Mouse (Mus musculus) retina, embryonic 14.5 days (tissue): ENCODE results near the gene Sox6.
A peak's percentile ranks its signal among the peaks of the same experiment; 100 is the strongest.

Source experiments
- DNase-seq: peaks from one replicate; pipeline ENCODE4 v3.0.0-alpha.2; 2015; ENCODE audit warnings: low spot score

The Sox6 gene

DNA sequence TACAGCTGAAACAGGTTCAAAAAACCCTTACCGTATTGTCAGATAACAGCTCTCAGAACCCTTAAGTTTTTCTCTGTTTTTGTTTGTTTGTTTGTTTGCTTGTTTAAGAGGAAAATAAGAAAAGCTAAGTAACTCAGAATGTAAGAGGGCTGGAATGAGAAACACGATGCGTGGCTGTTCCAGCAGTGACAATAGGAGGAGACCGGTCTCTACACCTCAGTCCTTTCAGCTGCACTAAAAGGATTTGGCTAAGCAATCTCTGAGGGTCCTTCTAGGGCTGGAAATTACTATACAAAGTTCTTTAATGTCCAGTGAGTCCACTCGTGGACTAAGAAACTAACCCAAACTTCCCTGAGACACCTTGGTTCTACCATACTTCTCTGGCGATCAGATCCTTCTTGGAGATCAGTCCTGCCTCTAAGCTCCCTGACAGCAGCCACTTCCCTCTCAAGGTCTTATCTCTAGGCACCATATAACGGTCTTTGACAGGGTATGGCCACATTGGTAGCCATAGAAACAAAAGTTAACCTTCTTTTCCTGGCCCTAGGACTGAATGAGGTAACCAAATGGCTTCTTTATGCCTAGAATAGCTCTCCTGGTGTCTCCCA lies 488.3 kb downstream of the Sox6 start:
- no peak for DNase-seq

GRCm38 (mm10) chr7:115549670-115550069 lies 488.9 kb downstream of the Sox6 start:
- no peak for DNase-seq

DNA sequence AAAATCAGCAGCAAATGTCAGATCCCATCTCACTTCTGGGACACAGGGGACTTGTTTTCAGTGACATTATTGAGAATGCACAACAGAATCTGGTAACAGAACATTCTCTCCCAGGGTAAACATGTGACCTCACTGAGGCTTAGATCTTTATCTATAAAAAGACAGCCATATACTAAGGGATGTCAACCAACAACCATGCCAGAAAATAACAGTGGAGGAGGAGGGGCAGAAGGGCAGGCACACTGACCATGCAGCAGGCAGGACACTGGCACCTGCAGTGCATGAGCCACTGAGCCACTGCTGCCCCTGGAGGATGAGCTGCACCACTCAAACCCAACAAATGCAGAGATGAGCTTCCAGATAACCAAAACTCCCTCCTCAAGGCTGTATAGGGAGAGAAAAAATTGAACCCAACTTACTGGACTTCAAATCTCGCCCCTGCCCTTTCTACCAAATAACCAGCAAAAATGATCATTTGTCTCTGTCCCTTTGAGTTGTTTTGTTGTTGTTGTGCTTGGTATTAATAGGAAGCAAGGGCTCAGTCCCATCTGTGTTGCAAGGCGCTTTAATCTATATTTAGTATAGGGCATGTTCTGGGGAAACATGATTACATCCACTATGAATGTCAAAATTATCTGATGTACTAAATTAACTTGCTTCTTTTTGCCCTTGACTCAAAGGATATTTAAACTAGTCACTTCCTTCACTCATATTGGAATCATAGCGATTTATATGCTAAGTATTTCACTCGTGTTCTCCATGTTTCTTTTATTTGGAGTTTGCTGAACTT lies 492.8 kb downstream of the Sox6 start:
- DNase-seq = no peak

- DNase-seq = no peak
These were observed 495.0 kb downstream of the Sox6 start for GRCm38 (mm10) chr7:115543596-115543995.

DNA sequence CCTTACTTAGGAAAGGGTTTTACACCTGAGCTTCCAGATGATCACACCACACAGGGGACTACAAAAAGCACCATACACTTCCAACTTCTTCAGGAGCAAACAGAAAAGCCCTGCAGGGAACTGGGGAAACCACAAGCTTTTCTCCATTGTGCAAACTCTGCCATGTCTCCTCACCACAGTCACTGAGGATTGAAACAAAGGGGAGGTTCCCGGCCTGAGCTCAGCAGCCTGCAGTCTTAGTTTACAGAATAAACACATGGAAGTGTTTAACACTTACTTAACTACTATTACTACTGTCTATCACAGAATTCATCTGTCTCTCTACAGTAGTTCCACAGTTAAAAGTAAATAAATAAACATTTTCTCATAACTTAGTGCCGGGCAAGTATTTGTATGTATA lies 498.3 kb downstream of the Sox6 start:
- DNase-seq = no peak

GRCm38 (mm10) chr7:115539003-115539402 lies 499.6 kb downstream of the Sox6 start:
- no peak for DNase-seq

DNA sequence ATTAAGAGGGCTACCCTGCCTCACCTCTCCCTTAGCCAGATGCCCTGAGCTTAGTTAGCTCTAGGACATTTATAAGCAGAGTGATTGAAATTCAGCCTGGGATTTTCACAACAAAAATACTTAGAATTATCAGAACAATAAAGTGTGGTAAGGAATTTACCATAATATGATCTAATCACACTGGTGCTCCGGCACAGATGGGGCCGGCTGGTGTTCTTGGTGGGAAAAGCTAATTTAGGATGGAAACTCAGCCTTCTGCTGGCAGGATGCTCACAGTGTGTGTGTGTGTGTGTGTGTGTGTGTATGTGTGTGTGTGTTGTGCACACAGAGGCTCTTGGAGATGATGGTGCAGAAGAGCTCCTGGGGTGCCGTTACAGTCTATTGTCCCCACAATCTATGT lies 501.0 kb downstream of the Sox6 start:
- DNase-seq = no peak

DNA sequence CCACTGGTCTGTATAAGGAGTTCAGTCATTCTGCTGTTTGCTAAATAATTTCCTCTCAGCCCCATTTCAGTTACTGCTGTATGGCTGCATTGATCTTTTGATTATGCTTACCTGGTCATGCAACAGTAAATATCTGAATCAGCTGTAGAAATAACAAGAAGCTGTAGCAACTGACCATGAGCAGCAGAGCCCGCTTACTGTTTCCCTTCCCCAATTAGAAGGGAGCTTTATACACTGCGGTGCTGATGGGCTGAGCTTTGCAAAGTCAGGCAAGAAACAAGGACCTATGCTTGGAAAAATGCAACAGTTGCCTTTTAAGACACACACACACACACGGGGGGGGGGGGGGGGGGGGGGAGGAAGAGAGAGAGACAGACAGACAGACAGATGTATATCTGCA lies 502.1 kb downstream of the Sox6 start:
- DNase-seq = no peak

DNA sequence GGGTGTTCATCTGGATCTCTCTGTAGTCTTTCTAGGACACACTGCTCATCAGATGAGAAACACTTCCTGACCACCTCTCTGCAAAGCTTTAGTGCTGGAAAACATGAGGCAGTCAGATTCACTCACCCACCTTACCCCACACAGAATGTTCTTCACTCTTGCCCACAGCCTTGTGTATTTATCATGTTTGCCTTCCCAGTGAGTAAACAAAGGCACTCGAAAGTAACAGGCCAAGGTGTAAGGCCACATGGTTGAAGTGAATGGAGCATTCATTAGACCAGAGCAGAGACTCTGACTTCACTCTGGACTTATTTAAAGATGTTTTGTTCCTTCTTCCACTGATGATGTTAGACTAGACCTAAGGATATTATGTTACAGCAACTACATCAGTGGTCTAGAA lies 506.7 kb downstream of the Sox6 start:
- no peak for DNase-seq

- no peak for DNase-seq
These were observed 507.4 kb downstream of the Sox6 start for GRCm38 (mm10) chr7:115531217-115531616.

DNA sequence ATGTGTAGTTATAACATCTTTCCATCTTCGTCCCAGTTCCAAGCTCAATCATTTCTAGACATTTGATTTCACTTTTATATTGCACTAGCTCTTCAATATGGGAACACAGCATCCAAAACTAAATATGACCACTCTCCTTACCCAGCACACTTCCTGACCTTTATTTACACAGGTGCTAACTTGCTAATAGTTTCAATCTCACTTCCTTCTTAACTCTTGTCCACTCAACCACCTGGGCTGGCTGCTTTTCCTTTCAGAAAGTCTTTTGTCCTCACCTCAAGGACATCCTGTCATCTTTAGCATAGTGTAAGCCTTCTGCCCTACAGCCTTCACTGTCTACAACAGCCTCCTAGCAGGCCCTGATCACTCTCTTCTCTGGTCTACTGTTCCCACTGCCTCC lies 520.9 kb downstream of the Sox6 start:
- no peak for DNase-seq

GRCm38 (mm10) chr7:115513681-115514080 lies 524.9 kb downstream of the Sox6 start:
- DNase-seq = peak; percentile 72

GRCm38 (mm10) chr7:115511777-115512176 lies 526.8 kb downstream of the Sox6 start:
- peak; percentile 21 for DNase-seq

- no peak for DNase-seq
These were observed 527.5 kb downstream of the Sox6 start for GRCm38 (mm10) chr7:115511091-115511490.

- DNase-seq = no peak
These were observed 528.6 kb downstream of the Sox6 start for GRCm38 (mm10) chr7:115510045-115510444.

DNA sequence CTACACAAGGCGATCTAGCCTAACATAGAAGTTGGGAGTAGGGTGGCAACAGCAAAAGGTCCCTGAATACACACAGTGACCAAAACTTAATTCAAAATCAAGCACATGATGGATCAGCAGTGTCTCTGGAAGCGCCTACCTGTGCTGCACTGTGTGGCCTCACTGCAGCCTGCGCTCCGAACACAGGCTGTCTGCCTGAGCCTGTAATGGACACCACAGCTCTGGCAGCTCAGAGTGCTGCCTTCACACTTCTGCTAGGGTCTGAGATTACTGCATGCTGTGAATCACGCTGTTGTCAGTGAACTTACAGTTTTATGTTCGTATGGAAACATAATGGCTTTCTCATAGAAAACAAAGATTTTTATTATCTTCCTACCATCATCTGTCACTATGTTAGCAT lies 532.2 kb downstream of the Sox6 start:
- DNase-seq = no peak

GRCm38 (mm10) chr7:115501497-115501896 lies 537.1 kb downstream of the Sox6 start:
- no peak for DNase-seq

GRCm38 (mm10) chr7:115500825-115501224 lies 537.8 kb downstream of the Sox6 start:
- DNase-seq = no peak

DNA sequence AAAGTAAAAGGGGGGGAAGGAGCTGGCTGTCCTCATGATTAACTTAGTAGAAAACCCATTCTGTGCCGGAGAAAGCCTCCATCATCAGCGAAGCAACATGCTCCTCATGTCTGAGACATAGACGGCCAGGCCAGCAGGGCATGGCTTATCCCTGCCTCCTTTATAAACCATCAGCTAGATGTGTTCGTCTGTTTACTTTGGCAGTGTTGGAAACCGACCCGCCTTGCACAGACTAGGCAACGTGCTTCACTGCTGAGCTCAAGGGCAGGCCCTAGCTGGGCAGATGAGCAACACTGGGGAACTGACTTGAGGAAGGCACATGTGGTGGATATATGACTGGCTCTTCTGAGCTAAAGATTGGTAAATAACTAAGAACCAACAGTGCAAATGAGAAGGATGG lies 538.4 kb downstream of the Sox6 start:
- no peak for DNase-seq

DNA sequence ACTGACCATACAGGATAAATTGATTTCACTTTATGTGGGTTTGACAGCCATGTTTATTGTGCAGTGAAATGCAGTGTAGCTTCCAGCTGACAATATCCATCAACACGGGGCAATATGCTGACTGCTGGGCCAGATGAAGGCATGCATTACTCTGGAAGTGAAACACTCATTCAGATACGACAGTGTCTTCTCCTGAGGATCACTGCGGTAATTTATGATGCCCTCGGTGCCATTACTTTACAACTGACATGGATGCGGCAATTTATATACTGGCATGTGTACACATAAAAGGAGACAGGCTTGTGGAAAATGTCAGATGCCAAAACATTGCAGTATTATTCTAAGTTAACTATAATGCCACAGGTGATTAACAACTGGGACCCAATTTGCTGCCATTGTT lies 546.9 kb downstream of the Sox6 start:
- DNase-seq = no peak

DNA sequence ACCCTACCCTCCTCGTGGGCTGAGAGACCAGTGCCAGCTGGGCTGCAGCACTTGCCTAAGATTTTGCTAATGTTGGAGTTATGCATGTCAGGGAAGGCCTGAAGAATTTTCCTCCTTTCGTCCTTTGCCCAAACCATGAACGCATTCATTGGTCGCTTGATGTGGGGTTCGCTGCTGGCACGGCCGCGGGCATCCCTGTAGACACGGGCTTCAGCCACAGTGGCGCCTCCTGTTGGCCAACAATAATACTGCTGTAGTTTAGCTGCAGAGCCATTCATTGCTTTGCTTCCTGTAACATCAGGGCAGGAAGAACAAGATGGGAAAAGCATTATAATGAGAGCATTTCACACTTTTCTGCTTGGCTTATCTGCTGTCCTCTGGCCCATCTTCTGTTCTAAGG lies 549.0 kb downstream of the Sox6 start:
- no peak for DNase-seq

- no peak for DNase-seq
These were observed 552.2 kb downstream of the Sox6 start for GRCm38 (mm10) chr7:115486431-115486830.

DNA sequence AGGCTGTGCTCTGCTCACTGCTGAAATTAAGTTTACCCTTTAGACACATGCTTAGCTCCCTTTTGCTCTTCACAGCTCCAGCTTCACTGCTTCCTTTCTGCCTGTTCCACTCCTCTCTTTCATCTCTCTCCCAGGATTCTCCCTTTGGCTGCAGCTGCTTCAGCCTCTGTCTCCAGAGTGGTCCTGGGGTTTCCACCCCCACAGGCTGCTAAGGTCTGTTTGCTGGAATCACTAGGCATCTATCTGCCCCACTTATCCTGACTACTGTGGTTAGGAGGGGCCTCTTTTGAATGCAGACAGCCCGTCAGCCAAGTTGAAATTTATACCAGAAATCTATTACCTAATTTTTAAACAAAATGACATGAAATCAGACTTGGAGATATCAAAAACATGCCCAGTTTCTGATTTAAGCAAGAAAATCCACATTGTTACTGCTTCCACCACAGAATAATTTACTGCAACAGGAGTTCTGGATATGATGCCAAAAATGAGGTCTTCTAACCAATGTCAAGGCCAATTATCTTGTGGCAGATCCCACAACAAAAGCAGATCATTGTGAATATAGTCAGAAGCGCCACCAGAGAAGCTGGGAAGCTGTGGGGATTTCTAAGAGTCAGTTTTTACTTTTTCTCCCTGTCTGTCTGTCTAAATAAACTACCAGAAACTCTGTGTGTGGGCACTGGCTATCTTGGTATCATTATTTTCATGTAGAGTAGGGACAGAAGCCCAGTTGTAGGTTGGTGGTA lies 552.8 kb downstream of the Sox6 start:
- peak; percentile 20 for DNase-seq
